Mouse (Mus musculus) MEL (cell line): ENCODE data around the gene Cald1. TPM values are rescaled to one million over a fixed set of nuclear protein-coding genes. Genes with fewer than 3 reads are reported as not detected.

Experiments used
- DNase-seq: peaks from one replicate; pipeline ENCODE4 v3.0.0; 2011; ENCODE audit warnings: low read depth, low spot score
- H3K27ac ChIP-seq: 2 replicates; pipeline ENCODE4 v1.5.1; 2012; ENCODE audit warnings: low read depth, mild to moderate bottlenecking, control low read depth, low read length, moderate library complexity; ENCODE audit not compliant: control insufficient read depth
- H3K27me3 ChIP-seq, 2 experiments: fragments of 150-350 bp in 1 of 2; sonication (generic) in 1 of 2; 2 replicates each; pipeline ENCODE4 v1.6.1; 2012; ENCODE audit warnings: low read length in 2 of 2, mild to moderate bottlenecking in 2 of 2, improper control_type of control experiment in 1 of 2, moderate library complexity in 1 of 2; ENCODE audit not compliant: insufficient read depth in 2 of 2, control insufficient read depth in 1 of 2
- H3K36me3 ChIP-seq, 2 experiments: 2 replicates each; pipeline ENCODE4 v1.6.1; 2012 to 2014; ENCODE audit warnings: low read length in 2 of 2, improper control_type of control experiment in 1 of 2, inconsistent platforms in 1 of 2, mild to moderate bottlenecking in 1 of 2; ENCODE audit not compliant: insufficient read depth in 2 of 2, control insufficient read depth in 1 of 2
- H3K4me1 ChIP-seq, 2 experiments: fragments of 150-350 bp in 1 of 2; sonication (generic) in 1 of 2; 2 replicates each; pipeline ENCODE4 v1.6.1; 2012; ENCODE audit warnings: low read length in 2 of 2, improper control_type of control experiment in 1 of 2, mild to moderate bottlenecking in 1 of 2; ENCODE audit not compliant: insufficient read depth in 2 of 2, control insufficient read depth in 1 of 2
- H3K4me3 ChIP-seq, 2 experiments: fragments of 150-350 bp in 1 of 2; sonication (generic) in 1 of 2; 2 replicates each; pipeline ENCODE4 v1.5.1; 2012; ENCODE audit warnings: low read depth in 2 of 2, low read length in 2 of 2, mild to moderate bottlenecking in 2 of 2, moderate library complexity in 2 of 2, control low read depth in 1 of 2, improper control_type of control experiment in 1 of 2; ENCODE audit not compliant: control insufficient read depth in 1 of 2, insufficient read depth in 1 of 2
- H3K79me2 ChIP-seq: 2 replicates; pipeline ENCODE4 v1.6.1; 2012; ENCODE audit warnings: mild to moderate bottlenecking, low read length, moderate library complexity; ENCODE audit not compliant: control insufficient read depth, poor library complexity, insufficient read depth
- H3K9ac ChIP-seq: 2 replicates; pipeline ENCODE4 v1.6.1; 2012; ENCODE audit warnings: low read depth, mild to moderate bottlenecking, control low read depth, low read length, moderate library complexity; ENCODE audit not compliant: control insufficient read depth, poor library complexity, severe bottlenecking
- H3K9me3 ChIP-seq: fragments of 150-350 bp; sonication (generic); replicated peaks from 2 replicates; pipeline ENCODE4 v1.6.1; 2012; ENCODE audit warnings: mild to moderate bottlenecking, low read length, improper control_type of control experiment, moderate library complexity; ENCODE audit not compliant: insufficient read depth
- CHD1 ChIP-seq: IDR thresholded peaks from 2 replicates; pipeline ENCODE4 v1.6.1; 2012; ENCODE audit warnings: low read depth, mild to moderate bottlenecking, inconsistent platforms, low read length, improper control_type of control experiment
- E2F4 ChIP-seq: IDR thresholded peaks from 2 replicates; pipeline ENCODE4 v1.6.1; 2011; ENCODE audit warnings: low read depth, low read length, improper control_type of control experiment, borderline replicate concordance
- GABPA ChIP-seq: IDR thresholded peaks from 2 replicates; pipeline ENCODE4 v1.6.1; 2012; ENCODE audit warnings: low read depth, mild to moderate bottlenecking, inconsistent platforms, low read length, improper control_type of control experiment, moderate library complexity
- GATA1 ChIP-seq: IDR thresholded peaks from 2 replicates; pipeline ENCODE4 v1.6.1; 2011; ENCODE audit warnings: low read depth, low read length, improper control_type of control experiment
- HCFC1 ChIP-seq: IDR thresholded peaks from 2 replicates; pipeline ENCODE4 v1.6.1; 2012; ENCODE audit warnings: low read depth, mild to moderate bottlenecking, inconsistent platforms, low read length, improper control_type of control experiment, moderate library complexity
- KAT2A ChIP-seq: conservative IDR thresholded peaks from 2 replicates; pipeline ENCODE4 v1.6.1; 2012; ENCODE audit warnings: low read depth, low read length, improper control_type of control experiment, inconsistent platforms
- MEF2A ChIP-seq: IDR thresholded peaks from 2 replicates; pipeline ENCODE4 v1.6.1; 2014; ENCODE audit warnings: low read depth, mild to moderate bottlenecking, inconsistent platforms, low read length, improper control_type of control experiment; ENCODE audit not compliant: poor library complexity, insufficient replicate concordance, severe bottlenecking; ENCODE audit errors: extremely low read depth
- MXI1 ChIP-seq: IDR thresholded peaks from 2 replicates; pipeline ENCODE4 v1.6.1; 2011; ENCODE audit warnings: mild to moderate bottlenecking, low read depth, low read length, improper control_type of control experiment
- MYB ChIP-seq: IDR thresholded peaks from 2 replicates; pipeline ENCODE4 v1.6.1; 2011; ENCODE audit warnings: mild to moderate bottlenecking, low read depth, low read length, improper control_type of control experiment
- MYC ChIP-seq: IDR thresholded peaks from 2 replicates; pipeline ENCODE4 v1.6.1; 2011; ENCODE audit warnings: low read depth, mild to moderate bottlenecking, low read length, improper control_type of control experiment, moderate library complexity
- NELFE ChIP-seq: IDR thresholded peaks from 2 replicates; pipeline ENCODE4 v1.6.1; 2011; ENCODE audit warnings: low read depth, low read length, improper control_type of control experiment
- POLR2A ChIP-seq, 2 experiments: IDR thresholded peaks; 2 replicates each; pipeline ENCODE4 v1.6.1; 2011 to 2012; ENCODE audit warnings: low read length in 2 of 2, mild to moderate bottlenecking in 2 of 2, control low read depth in 1 of 2, improper control_type of control experiment in 1 of 2, low read depth in 1 of 2, moderate library complexity in 1 of 2; ENCODE audit not compliant: control insufficient read depth in 1 of 2, insufficient read depth in 1 of 2, poor library complexity in 1 of 2
- POLR2AphosphoS2 ChIP-seq: IDR thresholded peaks from 2 replicates; pipeline ENCODE4 v1.6.1; 2011; ENCODE audit warnings: low read length, improper control_type of control experiment
- POLR2AphosphoS5 ChIP-seq: IDR thresholded peaks from 2 replicates; pipeline ENCODE4 v1.6.1; 2012; ENCODE audit warnings: low read depth, borderline replicate concordance, mild to moderate bottlenecking, inconsistent platforms, low read length, moderate library complexity, mixed read lengths
- RAD21 ChIP-seq: IDR thresholded peaks from 2 replicates; pipeline ENCODE4 v1.6.1; 2011; ENCODE audit warnings: mild to moderate bottlenecking, low read depth, low read length, improper control_type of control experiment
- RCOR1 ChIP-seq: IDR thresholded peaks from 2 replicates; pipeline ENCODE4 v1.6.1; 2012; ENCODE audit warnings: low read depth, mild to moderate bottlenecking, inconsistent platforms, low read length, improper control_type of control experiment
- SMC3 ChIP-seq: IDR thresholded peaks from 2 replicates; pipeline ENCODE4 v1.6.1; 2011; ENCODE audit warnings: low read depth, low read length, improper control_type of control experiment
- TAL1 ChIP-seq: IDR thresholded peaks from 2 replicates; pipeline ENCODE4 v1.6.1; 2012; ENCODE audit warnings: mild to moderate bottlenecking, inconsistent platforms, low read length, moderate library complexity, mixed read lengths
- TBP ChIP-seq: IDR thresholded peaks from 2 replicates; pipeline ENCODE4 v1.8.0; 2011; ENCODE audit warnings: low read depth, low read length, improper control_type of control experiment
- TCF12 ChIP-seq: IDR thresholded peaks from 2 replicates; pipeline ENCODE4 v1.6.1; 2014; ENCODE audit warnings: low read depth, mild to moderate bottlenecking, inconsistent platforms, low read length, improper control_type of control experiment, moderate library complexity
- ZNF384 ChIP-seq: IDR thresholded peaks from 2 replicates; pipeline ENCODE4 v1.6.1; 2012; ENCODE audit warnings: low read depth, mild to moderate bottlenecking, inconsistent platforms, low read length, improper control_type of control experiment
- polyA plus RNA-seq, 2 experiments: library from polyadenylated mRNA; stranded (reverse) in 1 of 2; unstranded in 1 of 2; fragments of >175 nt in 1 of 2; fragments of >200 nt in 1 of 2; gene quantifications; 2 replicates each; pipeline versions ENCODE4 v1.2.1 to v1.2.4; 2012; ENCODE audit warnings: low replicate concordance in 2 of 2, low read depth in 1 of 2; ENCODE audit not compliant: insufficient read length in 2 of 2, insufficient read depth in 1 of 2, missing spikeins in 1 of 2
- total RNA-seq: library from RNA; depleted of rRNA; stranded (reverse); fragments of 300-350 nt; gene quantifications from 2 replicates; pipeline ENCODE4 v1.2.3, GENCODE M21; 2012

The Cald1 gene
- total and polyA plus RNA-seq, 3 experiments: not detected

- H3K27me3 ChIP-seq: peaks cover 3 to 5% of the 10 kb centered on the region in 2 experiments; a peak in 3 of 4 replicates
- no peak overlapping the region for H3K9ac ChIP-seq
- H3K9me3 ChIP-seq: no peaks in the 10 kb centered on the region
- no peaks in the 10 kb centered on the region for H3K4me1 ChIP-seq
- H3K79me2 ChIP-seq: no peaks in the 10 kb centered on the region
- H3K4me3 ChIP-seq: no peak overlapping the region
- no peak for DNase-seq
- no peaks in the 10 kb centered on the region for H3K36me3 ChIP-seq
- TF ChIP-seq HCFC1 (no peak), TCF12 (no peak), GABPA (no peak), MYC (no peak), NELFE (no peak), SMC3 (no peak), POLR2A (IDR thresholded peaks at IDR 0.05; ENCODE audit: control insufficient read depth in 1 of 2, insufficient read depth in 1 of 2, low read depth in 1 of 2, low read length in 2 of 2, poor library complexity in 1 of 2) (no peak), TAL1 (no peak), GATA1 (no peak), E2F4 (no peak), TBP (no peak), MXI1 (no peak), CHD1 (no peak), RCOR1 (no peak), POLR2AphosphoS5 (no peak)
- H3K27ac ChIP-seq: no peak overlapping the region
Measured at GRCm38 (mm10) chr6:34743946-34744345, 145.6 kb downstream of the Cald1 start.

GRCm38 (mm10) chr6:34747846-34748245, 149.5 kb downstream of the Cald1 start:
- no peak for DNase-seq
- Histone ChIP-seq H3K36me3 (no peaks in the 10 kb centered on the region), H3K27me3 (peaks cover 3 to 11% of the 10 kb centered on the region in 2 experiments; a peak in 3 of 4 replicates), H3K9ac (no peak overlapping the region), H3K79me2 (no peaks in the 10 kb centered on the region), H3K4me3 (no peak overlapping the region), H3K27ac (no peak overlapping the region), H3K9me3 (no peaks in the 10 kb centered on the region), H3K4me1 (no peaks in the 10 kb centered on the region)
- no peak for TF ChIP-seq MYC

- no peaks in the 10 kb centered on the region for H3K4me1 ChIP-seq
- H3K4me3 ChIP-seq: no peak overlapping the region
- H3K9ac ChIP-seq: no peak overlapping the region
- H3K36me3 ChIP-seq: no peaks in the 10 kb centered on the region
- DNase-seq: no peak
- no peak for TF ChIP-seq POLR2AphosphoS2
- no peak for TF ChIP-seq MEF2A
- no peak for TF ChIP-seq KAT2A
- no peak for TF ChIP-seq MYB
- no peak for TF ChIP-seq RAD21
- no peak for TF ChIP-seq ZNF384
- peaks cover 3 to 11% of the 10 kb centered on the region in 2 experiments; a peak in 3 of 4 replicates for H3K27me3 ChIP-seq
- no peak overlapping the region for H3K27ac ChIP-seq
- H3K79me2 ChIP-seq: no peaks in the 10 kb centered on the region
- no peaks in the 10 kb centered on the region for H3K9me3 ChIP-seq
Measured at GRCm38 (mm10) chr6:34748566-34748965, 150.3 kb downstream of the Cald1 start.
